Mouse (Mus musculus): ENCODE measurements around the gene Sf1.

Sf1 gene

DNA sequence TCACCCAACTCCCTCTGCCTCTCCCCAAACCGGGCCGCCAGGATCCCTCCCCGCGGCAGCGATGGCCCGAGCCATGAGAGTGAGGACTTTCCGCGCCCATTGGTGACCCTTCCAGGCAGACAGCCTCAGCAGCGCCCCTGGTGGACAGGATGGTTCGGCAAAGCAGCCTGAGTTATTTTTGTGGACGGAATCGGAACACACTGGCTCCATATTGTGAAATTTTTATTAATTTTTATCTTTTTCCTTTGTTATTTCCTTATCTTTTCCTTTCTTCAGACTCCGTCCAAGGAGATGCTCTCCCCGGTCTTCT, 12.7 kb downstream of the Sf1 start:
- peak; percentile 43 for DNase-seq

DNA sequence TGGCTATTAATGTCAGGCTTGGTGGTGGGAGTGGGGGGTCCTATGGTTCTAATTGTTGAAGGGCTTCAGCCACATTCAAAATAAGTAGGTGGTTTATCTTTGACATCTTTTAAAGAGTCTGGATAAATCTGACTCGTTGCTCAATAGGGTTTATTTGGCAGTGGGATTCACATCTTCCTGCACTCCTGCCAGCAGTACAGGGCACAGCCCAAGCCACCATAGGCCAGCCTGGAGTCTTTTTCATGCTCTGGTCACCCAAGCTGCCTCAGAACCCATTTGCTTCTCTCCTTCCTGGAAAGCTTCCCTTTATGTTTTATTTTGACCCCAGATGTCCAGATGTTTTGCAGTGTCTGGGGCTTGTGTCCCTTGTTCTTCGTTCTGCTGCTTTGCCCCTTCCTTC, 13.2 kb downstream of the Sf1 start:
- no peak for DNase-seq

DNA sequence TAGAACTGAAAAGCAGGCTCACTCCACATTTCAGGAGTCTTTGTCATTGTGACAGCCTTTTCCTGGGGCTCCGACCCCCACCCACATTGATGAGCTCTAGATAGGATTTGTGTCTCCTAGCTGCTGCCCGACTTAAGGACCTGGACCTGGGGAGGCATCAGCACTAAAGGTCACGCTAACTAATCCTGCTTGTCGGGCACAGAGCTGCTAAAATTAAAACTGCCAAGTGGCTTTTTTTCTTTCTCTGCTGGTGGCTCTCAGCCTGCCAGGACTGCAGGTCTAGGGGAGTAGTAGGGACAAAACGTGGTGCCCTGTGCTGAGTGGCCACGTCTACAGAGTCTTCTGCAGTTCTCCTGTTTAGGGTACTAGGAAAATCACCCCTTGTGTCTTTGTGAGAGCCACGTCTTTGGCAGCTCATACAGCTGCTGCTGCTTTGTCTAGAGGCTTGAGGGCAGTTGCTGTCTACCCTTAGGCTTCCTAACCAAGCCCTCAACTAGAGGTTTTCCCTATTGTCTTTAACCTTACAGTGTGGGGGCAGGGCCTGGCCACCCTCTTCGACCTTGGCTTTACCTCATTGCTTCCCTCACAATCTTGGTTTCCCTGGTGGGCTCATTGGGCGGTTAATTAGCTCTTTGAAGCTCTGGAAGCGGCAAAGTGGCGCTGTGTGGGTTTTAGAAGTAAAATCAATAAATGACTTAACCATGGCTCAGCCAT, 14.0 kb downstream of the Sf1 start:
- no peak for DNase-seq

DNA sequence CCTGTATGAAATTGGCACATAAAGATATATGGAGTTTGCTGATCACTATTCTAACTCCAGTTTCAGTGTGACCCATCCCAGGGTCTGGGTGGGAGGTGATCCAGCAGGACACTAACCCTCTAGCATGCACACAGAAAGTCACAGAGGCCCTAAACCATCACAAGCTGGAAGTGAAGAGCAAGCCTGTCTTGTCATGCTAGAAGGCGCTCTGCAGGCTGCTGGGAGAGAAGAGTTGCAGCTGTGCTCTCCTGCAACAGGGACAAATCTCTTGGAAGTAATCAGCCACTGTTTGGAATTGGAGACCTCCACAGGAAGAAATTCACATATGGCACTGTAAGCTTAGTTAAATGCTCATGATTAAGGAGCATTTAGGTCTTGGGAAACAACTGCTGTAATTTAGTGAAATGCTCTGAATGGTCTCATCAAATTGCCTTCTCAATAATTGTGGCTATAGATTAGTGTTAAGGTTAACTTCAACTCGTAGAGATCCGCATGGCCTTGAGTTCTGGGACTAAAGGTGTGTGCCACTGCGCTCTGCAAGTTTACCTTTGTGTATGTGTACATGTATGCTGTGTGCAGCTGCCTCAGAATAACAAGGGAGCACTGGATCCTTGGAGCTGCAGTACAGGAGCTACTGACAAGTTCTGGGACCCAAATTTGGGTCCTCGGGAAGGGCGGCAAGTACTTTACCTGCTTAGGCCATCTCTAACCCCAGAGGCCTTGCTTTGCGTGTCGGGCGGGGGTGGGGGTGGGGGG, 17.1 kb downstream of the Sf1 start:
- no peak for DNase-seq

DNA sequence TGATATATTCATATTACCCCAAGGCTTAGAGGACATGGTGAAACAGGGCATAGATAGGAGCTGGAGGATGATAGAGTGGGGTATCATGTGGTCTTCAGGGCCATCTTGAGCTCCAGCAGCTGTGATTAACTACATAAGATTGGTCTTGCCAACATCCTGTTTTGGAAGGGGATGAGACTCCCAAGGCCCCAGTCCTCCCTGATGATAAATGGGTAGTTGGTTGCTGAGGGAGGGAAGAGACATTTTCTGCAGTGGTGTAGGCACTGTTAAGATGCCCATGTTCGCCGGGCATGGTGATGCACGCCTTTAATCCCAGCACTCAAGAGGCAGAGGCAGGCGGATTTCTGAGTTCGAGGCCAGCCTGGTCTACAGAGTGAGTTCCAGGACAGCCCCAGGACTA, 17.7 kb downstream of the Sf1 start:
- no peak for DNase-seq

DNA sequence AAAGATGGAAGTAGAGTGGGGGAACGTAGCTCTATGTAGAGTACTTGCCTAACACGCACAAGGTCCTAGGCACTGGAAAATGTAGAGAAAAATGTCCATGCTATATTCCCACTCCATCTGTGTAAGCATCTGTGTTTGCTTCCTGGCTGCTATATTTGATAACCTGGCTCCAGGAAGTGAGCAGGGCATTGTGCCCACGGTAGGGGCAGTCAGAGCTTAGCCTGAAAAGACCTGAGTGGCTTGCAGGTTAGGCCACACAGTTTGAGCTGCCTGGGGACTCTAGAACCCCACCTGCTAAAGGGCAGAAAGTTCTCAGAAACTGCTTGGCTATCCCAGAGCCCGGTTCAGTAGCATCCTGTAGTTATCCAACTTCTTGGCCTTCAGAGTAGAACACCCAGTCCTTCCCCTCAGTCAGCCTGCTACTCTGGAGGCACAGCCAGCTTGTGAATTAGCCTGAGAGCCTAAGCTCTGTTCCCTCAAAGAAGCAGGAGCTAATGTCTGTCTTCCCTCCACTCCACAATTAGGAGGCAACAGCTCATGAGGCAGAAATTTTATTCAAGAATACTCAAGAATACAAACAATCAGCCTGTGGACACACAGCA, 18.9 kb downstream of the Sf1 start:
- no peak for DNase-seq

DNA sequence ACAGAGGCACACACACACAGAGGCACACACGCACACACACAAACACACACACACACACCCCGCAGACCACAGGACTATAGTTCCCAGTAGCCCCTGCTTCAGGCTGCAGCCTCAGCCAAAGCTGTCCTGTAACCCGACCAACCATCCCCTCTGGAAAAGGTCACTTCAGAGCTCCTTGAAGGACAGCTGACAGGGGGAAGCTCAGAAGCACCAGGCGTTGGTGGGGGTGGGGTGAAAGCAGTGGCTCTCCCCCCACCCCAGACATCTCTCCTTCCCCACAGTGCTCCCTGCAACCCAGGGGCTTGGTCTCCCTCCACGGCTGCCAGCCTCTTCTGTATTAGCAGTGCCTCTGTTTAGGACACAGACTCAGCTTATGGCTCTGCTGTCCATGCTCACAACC, 20.0 kb downstream of the Sf1 start:
- no peak for DNase-seq

DNA sequence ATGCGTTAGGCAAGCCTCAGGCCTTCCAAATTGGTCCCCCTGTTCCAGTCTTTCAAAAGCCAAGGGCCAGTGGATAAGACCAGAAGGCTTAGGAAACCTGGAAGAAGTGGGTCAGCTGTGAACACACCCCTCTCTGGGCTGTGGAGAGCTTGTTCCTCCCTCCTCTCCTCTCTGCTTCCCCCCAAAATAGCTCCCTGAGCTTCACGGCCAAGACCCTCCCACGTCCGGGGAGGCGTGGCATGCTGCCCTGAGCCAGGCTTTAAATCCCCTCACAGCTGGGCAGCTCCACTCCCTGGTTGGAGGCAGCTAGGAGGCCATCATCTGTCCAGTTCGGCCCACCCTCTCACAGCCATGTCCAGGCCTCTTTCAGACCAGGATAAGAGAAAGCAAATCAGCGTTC, 20.6 kb downstream of the Sf1 start, which contains the start of gene Pygm:
TSS of gene Pygm (plus strand) at position 272 of the 400 bp plus-strand sequence.
- no peak for DNase-seq

DNA sequence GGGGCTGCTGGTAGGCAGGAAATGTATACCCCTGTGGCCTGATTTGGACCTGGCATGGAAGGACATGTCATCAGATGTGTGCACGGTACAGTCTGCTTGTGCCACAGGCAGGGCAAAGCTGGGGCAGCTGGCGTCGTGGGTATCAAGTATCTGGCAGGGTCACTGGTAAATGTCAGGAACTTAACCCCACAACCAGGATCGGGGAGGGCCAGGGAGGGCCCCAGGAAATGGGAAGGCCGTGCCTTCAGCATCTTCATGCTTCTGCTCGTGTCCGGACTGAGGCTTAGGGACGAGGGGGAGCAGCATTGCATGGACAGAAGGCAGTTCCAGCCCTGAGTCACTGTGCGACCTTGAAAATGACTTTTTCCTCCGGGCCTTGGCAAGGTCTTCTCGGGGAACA, 21.5 kb downstream of the Sf1 start:
- DNase-seq = no peak

DNA sequence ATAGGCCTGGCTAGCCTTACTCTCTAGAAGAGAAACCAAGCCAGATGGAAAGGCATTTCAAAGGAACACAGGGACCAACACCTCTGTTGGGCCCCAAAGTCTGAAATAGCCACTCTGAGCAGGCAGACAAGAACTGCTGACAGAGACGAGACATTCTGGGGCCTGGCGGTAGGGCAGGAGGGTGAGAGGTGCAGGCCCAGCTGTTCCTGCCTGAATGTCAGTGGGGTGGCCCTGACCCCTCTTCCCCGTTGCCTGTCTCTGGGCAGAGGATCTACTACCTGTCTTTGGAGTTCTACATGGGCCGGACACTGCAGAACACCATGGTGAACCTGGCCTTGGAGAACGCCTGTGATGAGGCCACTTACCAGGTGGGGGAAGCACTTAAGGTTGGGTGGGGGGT, 21.9 kb downstream of the Sf1 start:
- DNase-seq = no peak

DNA sequence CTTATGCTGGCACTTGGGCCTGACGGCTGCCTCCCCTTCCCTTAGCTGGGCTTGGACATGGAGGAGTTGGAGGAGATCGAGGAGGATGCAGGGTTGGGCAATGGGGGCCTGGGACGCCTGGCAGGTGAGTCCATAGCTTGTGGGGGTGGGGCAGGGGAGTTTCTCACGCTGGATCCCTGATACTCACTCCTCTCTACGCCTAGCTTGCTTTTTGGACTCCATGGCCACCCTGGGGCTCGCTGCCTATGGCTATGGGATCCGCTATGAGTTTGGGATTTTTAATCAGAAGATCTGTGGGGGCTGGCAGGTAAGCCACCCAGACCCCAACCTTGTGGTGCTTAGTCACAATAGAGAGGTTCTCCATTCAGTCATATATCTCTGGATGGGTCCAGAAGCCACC, 22.3 kb downstream of the Sf1 start:
- DNase-seq = no peak

DNA sequence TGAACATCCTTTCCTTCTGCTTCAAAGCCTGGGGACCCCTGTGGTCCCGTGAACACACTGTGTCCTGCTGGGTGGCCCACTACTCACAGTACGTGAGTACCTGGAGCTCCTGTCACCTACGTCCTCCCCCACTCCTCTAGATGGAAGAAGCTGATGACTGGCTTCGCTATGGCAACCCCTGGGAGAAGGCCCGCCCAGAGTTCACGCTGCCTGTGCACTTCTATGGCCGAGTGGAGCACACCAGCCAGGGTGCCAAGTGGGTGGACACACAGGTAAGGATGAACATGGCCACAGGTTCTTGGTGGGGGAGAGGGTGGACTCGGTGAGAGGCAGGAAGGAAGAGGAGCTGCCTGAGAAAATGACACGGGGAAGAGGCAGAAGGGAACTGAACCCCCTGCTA, 22.7 kb downstream of the Sf1 start:
- DNase-seq = no peak

DNA sequence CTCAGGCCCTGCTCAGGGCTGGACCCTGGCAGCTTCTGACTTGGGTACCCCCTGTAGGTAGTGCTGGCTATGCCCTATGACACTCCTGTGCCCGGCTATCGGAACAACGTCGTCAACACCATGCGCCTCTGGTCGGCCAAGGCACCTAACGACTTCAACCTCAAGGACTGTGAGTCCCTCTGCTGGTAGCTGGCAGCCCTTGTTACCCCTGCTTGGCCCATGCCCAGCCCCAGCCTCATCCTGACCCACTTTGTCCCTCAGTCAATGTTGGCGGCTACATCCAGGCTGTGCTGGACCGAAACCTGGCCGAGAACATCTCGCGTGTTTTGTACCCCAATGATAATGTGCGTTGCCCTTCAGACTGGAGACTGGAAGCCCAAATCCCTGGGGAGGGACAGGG, 24.5 kb downstream of the Sf1 start:
- no peak for DNase-seq

DNA sequence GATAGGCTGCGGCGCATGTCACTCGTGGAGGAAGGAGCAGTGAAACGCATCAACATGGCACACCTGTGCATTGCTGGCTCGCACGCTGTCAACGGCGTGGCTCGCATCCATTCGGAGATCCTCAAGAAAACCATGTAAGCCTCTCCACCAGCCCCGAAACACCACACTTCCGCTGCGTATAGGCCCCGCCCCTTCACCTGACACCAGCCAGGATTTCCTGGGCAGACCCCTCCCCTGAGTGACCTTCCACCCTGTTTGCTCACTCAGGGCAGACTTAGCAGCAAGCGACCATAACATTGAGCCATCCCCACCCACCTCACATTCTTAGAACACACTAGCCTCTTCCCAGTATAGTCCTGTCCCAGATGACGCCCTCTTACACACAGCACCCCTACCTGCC, 26.3 kb downstream of the Sf1 start:
- peak; percentile 80 for DNase-seq

DNA sequence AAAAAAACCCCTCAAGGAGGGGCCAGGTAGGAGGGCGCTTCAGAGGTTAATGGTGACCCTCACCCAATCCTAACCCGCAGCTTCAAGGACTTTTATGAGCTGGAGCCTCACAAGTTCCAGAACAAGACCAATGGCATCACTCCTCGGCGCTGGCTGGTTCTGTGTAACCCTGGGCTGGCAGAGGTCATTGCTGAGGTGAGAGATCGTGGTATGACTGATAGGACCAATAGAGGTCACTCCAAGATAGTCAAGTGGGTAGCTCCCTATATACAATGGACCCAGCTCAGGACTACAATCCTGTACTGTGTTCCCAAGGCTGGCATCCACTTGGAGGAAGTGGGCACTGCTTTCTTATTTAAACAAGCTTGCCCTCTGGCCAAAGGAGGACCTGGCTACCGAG, 26.8 kb downstream of the Sf1 start:
- DNase-seq = no peak

DNA sequence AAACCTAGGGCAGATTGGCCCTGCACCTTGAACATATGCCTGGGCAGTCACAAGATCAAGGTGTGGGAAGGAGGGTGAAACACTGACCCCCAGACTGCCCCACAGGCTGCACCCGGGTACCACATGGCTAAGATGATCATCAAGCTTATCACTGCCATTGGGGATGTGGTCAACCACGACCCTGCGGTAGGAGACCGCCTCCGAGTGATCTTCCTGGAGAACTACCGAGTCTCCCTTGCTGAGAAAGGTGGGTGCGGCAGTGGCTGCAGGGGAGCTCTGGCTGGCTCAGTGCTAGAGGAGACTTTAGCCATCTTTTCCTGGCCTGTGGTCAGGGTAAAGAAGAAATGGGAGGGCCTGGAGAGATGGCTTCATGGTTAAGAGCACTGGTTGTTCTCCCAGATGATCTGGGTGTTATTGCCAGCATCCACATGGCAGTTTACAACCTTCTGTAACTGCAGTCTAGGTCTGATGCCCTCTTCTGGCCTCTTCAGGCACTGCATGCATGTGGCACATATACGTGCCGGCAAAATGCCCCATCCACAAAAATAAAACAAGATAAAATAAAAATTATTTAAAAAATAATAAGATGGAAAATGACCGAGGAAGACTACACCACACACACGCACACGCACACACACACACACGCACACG, 29.4 kb downstream of the Sf1 start:
- peak; percentile 47 for DNase-seq

DNA sequence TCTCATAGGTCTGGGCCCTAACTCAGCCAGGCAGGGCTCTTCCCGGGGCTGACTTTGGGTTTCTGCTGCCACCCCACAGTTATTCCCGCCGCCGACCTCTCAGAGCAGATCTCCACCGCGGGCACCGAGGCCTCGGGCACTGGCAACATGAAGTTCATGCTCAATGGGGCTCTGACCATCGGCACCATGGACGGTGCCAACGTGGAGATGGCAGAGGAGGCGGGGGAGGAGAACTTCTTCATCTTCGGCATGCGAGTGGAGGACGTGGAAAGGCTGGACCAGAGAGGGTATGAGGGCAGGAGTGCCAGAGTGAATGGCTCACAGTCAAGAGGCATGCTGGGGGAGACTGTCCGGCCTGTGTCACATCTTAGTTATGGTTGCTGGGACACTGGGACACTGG, 30.1 kb downstream of the Sf1 start:
- DNase-seq = no peak

DNA sequence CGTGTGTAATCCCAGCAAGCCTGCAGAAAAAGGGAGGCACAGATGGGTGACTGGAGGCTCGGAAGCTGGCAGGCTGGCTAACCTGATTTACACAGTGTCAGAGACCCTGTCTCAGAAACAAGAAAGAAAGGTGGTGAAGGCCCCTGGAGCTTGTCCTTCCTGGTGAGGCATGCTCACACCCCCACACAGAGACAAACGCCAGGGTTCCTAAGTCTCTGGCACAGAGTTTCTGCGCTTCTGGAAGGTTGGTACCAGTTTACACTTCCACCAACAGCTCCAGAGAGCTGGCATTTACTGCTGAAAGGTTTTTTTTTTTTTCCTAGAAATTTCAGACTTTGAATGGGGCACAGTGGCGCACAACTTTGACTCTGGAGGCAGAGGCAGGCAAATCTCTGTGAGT, 32.7 kb downstream of the Sf1 start:
- DNase-seq = no peak

DNA sequence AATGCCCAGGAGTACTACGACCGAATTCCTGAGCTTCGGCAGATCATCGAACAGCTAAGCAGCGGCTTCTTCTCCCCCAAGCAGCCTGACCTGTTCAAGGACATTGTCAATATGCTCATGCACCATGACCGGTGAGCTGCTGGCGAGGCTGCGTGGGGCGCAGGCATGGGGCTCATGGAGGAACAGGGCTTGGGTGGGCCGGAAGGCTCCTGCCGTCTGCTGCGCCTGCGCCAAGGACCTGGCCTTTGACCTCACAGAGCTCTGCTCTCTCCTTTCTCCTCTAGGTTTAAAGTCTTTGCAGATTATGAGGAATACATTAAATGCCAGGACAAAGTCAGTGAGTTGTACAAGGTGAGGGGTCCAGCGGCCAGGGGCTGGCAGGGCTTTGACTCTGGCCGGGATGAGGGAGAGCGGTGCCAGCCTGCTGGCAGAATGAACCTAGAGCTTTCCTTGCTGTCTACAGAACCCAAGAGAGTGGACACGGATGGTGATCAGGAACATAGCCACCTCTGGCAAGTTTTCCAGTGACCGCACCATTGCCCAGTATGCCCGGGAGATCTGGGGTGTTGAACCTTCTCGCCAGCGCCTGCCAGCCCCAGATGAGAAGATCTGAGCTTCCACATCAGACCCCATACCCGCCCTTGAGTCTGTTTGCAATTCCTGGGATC, 34.2 kb downstream of the Sf1 start:
- DNase-seq = peak; percentile 49

DNA sequence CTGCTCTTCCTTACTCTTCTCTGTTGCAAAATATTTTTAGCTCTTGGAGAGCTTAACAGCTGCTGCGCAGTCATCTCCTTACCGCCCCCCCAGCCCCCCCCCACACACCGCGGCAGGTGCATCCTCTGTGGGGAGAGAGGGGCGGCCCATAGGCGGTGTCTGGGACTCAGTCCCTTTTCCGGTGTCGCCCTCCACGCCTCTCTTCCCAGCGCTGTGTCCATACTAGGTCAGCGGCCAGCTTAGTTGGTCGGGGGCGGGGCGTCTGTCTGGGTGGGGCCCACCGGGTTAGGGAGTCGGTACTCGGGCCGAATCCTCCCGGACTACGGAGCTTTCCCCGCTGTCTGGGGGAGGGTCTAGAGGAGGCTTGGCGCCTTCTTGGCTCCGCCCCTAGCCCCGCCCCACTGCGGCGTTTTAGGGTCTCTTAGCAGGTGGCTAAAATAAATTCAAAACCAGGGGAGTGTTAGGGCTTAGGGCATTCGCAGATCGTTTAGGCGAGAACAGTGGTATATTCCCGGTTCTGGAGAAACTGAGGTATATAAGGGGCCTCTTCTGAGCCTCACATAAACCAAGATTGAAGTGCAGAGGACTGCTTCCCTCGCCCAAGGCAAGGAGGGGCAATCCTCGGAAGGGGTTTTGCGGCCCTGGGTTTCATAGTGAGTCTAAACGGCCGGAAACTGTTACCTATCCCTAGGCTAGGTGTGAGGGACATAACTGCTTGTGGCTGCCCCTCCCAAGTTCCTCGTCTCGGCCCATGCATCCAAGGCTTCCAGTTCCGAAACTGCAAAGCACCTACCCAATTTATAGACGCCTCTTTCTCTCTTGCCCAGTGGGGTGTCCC, 35.2 kb downstream of the Sf1 start:
- DNase-seq = peak; percentile 96

DNA sequence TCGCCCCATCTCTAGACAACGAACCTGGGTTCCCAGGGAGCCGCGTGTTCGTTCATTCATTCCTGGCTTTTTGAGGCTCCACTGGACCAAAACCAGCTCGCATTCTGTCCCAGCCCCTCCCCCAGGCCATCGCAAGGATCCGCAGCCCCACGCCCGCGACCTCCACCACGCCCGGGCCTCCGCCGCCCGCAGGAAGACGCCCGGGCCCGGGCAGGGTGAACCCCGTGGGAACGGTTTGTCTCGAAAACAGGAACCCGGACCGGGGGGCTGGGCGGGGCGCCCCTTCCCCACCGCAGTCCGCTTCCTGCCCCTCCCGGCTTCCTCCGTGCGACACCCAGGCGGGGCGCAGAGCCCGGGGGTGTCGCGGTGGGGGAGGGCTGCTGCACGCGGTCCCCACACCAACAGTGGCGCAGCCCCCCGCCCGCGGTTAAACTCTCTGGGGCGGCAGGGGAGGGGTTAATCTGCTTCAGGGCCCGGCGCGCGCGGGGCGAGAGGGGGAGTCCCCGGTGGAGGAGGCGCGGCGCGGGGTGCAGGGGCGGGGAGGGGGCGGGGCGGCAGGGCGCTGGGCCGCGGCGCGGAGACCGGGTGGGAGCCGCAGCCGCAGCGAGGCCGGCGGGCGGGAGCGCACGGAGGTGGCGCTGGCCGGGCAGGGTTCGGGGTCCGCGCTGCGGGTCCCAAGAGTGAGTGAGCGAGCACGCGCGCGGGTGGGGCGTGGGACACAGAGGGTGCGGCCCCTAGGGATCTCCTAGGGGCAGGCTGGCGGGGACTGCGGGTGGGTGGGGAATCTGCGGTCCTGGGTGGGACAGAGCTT, 36.0 kb downstream of the Sf1 start, which contains the start of gene Rasgrp2:
TSS of gene Rasgrp2 (plus strand) at position 56 of the 811 bp plus-strand sequence.
- peak; percentile 98 for DNase-seq

Data from thymus, postnatal 14 days (tissue).